Mouse (Mus musculus): Measurements from ENCODE around the gene Ankdd1b. TPM values are rescaled to one million over a fixed set of nuclear protein-coding genes. Genes with fewer than 3 reads are reported as not detected.
A peak's percentile ranks its signal among the peaks of the same experiment; 100 is the strongest.

The Ankdd1b gene
- polyA plus RNA-seq, 1 experiment from 2014 or later = 1.1 TPM

DNA sequence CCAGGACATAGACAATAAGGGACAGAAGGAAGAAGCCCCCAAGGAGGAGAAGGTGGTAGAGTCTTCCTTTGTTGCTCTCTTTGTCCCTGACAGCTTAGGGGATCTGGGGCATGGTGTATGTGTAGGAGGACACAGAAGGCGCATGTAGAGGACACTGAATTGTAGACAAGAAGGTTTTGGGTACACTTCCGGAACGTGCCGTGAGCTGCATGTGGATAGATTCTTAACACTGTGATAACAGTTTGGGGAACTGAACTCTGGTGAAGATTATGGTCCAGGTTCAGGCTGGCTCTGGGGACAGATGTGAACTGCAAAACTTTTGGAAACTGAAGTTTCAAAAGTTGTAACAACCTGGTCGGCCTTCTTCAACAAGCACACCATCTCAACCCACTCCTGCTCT lies 13.4 kb downstream of the Ankdd1b start:
- Histone ChIP-seq H3K9ac (ENCODE audit: low read length) (no peak overlapping the region), H3K4me2 (ENCODE audit: low read length) (no peak overlapping the region), H3K27me3 (ENCODE audit: control insufficient read depth, insufficient read depth, low read length) (no peaks in the 10 kb centered on the region), H3K27ac (replicated peaks in 1 of 2; ENCODE audit: control insufficient read depth in 1 of 2, insufficient read depth in 1 of 2, low read depth in 2 of 2, low read length in 2 of 2) (no peak overlapping the region), H3K4me3 (ENCODE audit: control insufficient read depth in 1 of 2, insufficient read depth in 1 of 2, low read depth in 1 of 2, low read length in 2 of 2) (no peak overlapping the region), H3K36me3 (ENCODE audit: control insufficient read depth, insufficient read depth, low read length) (no peaks in the 10 kb centered on the region), H3K9me3 (ENCODE audit: control insufficient read depth, low read length) (no peaks in the 10 kb centered on the region), H3K4me1 (ENCODE audit: control insufficient read depth in 2 of 2, insufficient read depth in 2 of 2, low read length in 2 of 2) (peaks cover 0 to 3% of the 10 kb centered on the region in 2 experiments; a peak in 1 of 4 replicates)
- 80% methylated on average over 5 of the region's 5 CpGs for WGBS
- no peak for ATAC-seq (ENCODE audit: insufficient number of reproducible peaks, insufficient read depth, low FRiP score, low read depth)

DNA sequence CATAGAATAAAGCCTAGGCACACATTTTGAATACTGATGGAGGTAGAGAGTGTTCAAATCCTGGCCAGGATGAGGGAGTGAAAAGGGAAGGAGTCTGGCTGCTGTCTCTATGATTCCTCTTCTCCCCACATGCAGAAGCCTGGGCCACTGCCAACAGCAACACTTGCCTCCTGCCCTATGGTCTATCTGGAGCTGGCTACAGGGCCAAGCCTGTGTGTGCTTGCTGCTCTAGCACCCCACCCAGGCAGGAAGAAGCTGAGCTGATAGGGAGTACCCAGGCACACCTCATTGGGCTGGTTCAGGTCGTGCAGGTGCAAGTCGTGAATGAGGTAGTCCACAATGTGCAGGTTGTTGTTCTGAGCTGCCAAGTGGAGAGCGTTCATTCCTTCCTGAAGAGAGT lies 16.7 kb downstream of the Ankdd1b start:
- Histone ChIP-seq H3K27ac (replicated peaks in 1 of 2; ENCODE audit: control insufficient read depth in 1 of 2, insufficient read depth in 1 of 2, low read depth in 2 of 2, low read length in 2 of 2) (no peak overlapping the region), H3K4me2 (ENCODE audit: low read length) (no peak overlapping the region), H3K4me1 (ENCODE audit: control insufficient read depth in 2 of 2, insufficient read depth in 2 of 2, low read length in 2 of 2) (peaks cover 0 to 3% of the 10 kb centered on the region in 2 experiments; a peak in 1 of 4 replicates), H3K27me3 (ENCODE audit: control insufficient read depth, insufficient read depth, low read length) (no peaks in the 10 kb centered on the region), H3K4me3 (ENCODE audit: control insufficient read depth in 1 of 2, insufficient read depth in 1 of 2, low read depth in 1 of 2, low read length in 2 of 2) (no peak overlapping the region), H3K9ac (ENCODE audit: low read length) (no peak overlapping the region), H3K36me3 (ENCODE audit: control insufficient read depth, insufficient read depth, low read length) (no peaks in the 10 kb centered on the region), H3K9me3 (ENCODE audit: control insufficient read depth, low read length) (no peaks in the 10 kb centered on the region)
- WGBS = 63% methylated on average over 3 of the region's 3 CpGs
- peak; percentile 13; the same call in 1 of the 2 replicates for ATAC-seq (ENCODE audit: insufficient number of reproducible peaks, insufficient read depth, low FRiP score, low read depth)

- H3K9ac ChIP-seq (ENCODE audit: low read length) = no peak overlapping the region
- H3K36me3 ChIP-seq (ENCODE audit: control insufficient read depth, insufficient read depth, low read length) = no peaks in the 10 kb centered on the region
- H3K27me3 ChIP-seq (ENCODE audit: control insufficient read depth, insufficient read depth, low read length) = no peaks in the 10 kb centered on the region
- no peak overlapping the region for H3K4me2 ChIP-seq (ENCODE audit: low read length)
- H3K4me3 ChIP-seq (ENCODE audit: control insufficient read depth in 1 of 2, insufficient read depth in 1 of 2, low read depth in 1 of 2, low read length in 2 of 2) = no peak overlapping the region
- no peak overlapping the region for H3K27ac ChIP-seq (replicated peaks in 1 of 2; ENCODE audit: control insufficient read depth in 1 of 2, insufficient read depth in 1 of 2, low read depth in 2 of 2, low read length in 2 of 2)
- H3K9me3 ChIP-seq (ENCODE audit: control insufficient read depth, low read length) = no peaks in the 10 kb centered on the region
- ATAC-seq (ENCODE audit: insufficient number of reproducible peaks, insufficient read depth, low FRiP score, low read depth) = no peak
- 89% methylated on average over 3 of the region's 3 CpGs for WGBS
- peaks cover 0 to 3% of the 10 kb centered on the region in 2 experiments; a peak in 1 of 4 replicates for H3K4me1 ChIP-seq (ENCODE audit: control insufficient read depth in 2 of 2, insufficient read depth in 2 of 2, low read length in 2 of 2)
These were observed 18.4 kb downstream of the Ankdd1b start for GRCm38 (mm10) chr13:96452621-96453020.

DNA sequence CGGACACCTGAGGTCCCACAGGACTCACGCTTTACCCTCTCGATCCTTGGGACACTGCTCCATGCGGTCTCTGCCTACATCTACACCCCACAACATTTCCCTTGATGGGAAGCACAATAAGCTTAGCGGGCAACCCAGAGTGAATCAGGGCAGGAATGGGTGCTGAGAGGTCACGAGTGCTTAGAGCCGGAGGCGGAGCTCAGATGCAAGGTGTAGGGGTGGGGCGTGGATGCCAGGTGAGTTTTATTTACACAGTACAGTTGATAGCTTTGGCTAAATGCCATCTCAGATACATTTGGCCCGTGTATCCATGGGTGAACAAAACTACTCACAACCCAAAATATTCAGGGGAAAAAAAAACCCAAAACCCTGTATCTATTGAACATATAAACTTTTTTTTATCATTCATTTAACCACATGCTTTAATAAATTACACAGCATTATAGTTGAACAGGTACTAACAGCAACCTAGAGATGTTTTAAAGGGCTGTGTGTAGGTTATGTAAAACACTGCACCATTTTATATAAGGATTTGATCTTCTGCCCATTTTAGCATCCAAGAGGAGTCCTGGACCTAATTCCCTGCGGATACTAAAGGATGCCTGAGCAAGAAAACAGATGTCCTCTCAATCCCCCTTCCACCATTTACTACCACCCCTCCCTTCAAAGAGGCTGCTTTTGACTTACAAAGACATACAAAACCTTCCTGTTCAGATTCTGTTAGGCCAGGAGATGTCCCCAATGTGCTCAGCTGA lies 19.4 kb downstream of the Ankdd1b start:
- Histone ChIP-seq H3K36me3 (ENCODE audit: control insufficient read depth, insufficient read depth, low read length) (no peaks in the 10 kb centered on the region), H3K9ac (ENCODE audit: low read length) (no peak overlapping the region), H3K27me3 (ENCODE audit: control insufficient read depth, insufficient read depth, low read length) (no peaks in the 10 kb centered on the region), H3K4me1 (ENCODE audit: control insufficient read depth in 2 of 2, insufficient read depth in 2 of 2, low read length in 2 of 2) (peaks cover 0 to 3% of the 10 kb centered on the region in 2 experiments; a peak in 1 of 4 replicates), H3K4me2 (ENCODE audit: low read length) (no peak overlapping the region), H3K9me3 (ENCODE audit: control insufficient read depth, low read length) (no peaks in the 10 kb centered on the region), H3K27ac (replicated peaks in 1 of 2; ENCODE audit: control insufficient read depth in 1 of 2, insufficient read depth in 1 of 2, low read depth in 2 of 2, low read length in 2 of 2) (no peak overlapping the region; a peak in 1 of 4 replicates), H3K4me3 (ENCODE audit: control insufficient read depth in 1 of 2, insufficient read depth in 1 of 2, low read depth in 1 of 2, low read length in 2 of 2) (no peak overlapping the region)
- ATAC-seq (ENCODE audit: insufficient number of reproducible peaks, insufficient read depth, low FRiP score, low read depth) = no peak
- 87% methylated on average over 11 of the region's 11 CpGs for WGBS

DNA sequence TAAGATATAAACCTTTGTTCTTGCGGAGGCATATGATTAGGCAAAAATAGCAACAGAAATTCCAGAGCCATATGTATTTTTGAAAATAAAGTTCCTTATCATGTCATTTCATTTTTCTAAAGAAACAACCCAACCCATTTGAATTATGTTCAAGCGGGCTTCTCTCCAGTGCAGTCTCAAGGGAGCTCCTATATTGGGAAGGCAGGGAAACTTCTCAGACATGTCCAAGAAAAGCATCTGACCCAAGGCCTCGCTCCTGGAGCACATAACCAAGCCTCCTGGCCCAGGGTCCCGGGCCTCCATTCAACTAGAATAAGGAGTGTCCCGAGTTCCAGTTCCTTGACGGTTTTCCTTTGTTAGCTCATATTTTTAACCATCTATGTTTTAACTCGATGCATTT lies 20.1 kb downstream of the Ankdd1b start:
- no peaks in the 10 kb centered on the region for H3K27me3 ChIP-seq (ENCODE audit: control insufficient read depth, insufficient read depth, low read length)
- H3K9me3 ChIP-seq (ENCODE audit: control insufficient read depth, low read length) = no peaks in the 10 kb centered on the region
- 75% methylated on average over 7 of the region's 7 CpGs for WGBS
- no peak for ATAC-seq (ENCODE audit: insufficient number of reproducible peaks, insufficient read depth, low FRiP score, low read depth)
- no peaks in the 10 kb centered on the region for H3K36me3 ChIP-seq (ENCODE audit: control insufficient read depth, insufficient read depth, low read length)
- H3K4me1 ChIP-seq (ENCODE audit: control insufficient read depth in 2 of 2, insufficient read depth in 2 of 2, low read length in 2 of 2) = peaks cover 0 to 3% of the 10 kb centered on the region in 2 experiments; a peak in 1 of 4 replicates
- H3K4me2 ChIP-seq (ENCODE audit: low read length) = no peak overlapping the region
- H3K4me3 ChIP-seq (ENCODE audit: control insufficient read depth in 1 of 2, insufficient read depth in 1 of 2, low read depth in 1 of 2, low read length in 2 of 2) = no peak overlapping the region
- no peak overlapping the region for H3K27ac ChIP-seq (replicated peaks in 1 of 2; ENCODE audit: control insufficient read depth in 1 of 2, insufficient read depth in 1 of 2, low read depth in 2 of 2, low read length in 2 of 2)
- H3K9ac ChIP-seq (ENCODE audit: low read length) = no peak overlapping the region

DNA sequence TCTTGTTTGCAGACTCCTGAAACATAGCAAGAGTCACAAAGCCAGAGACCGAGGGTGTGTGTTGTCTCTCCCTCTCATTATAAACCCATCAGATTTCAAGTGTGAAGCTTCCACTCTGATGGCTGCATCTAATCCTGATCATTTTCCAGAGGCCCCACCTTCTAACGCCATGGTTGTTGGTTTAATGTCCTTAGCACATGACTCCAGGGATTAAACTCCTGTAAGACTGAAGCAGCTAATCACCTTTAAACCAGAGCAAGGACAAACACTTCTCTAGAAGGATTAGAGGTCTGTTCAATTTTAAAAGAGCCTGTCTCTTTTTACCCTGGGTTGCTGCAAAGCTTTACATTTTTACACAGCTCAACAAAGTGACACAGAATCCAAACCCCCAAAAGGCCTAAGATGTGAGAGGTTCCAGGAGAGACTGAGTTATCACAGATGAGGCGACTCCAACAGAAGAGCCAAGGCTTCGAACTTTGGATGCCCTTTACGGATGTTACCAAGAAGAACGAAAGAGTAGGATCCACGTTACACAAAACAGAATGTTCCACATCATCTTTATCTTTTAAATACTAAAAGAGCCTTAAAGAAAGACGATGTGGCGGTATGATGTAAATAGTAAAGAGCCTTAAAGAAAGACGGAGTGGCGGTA lies 20.7 kb downstream of the Ankdd1b start:
- Histone ChIP-seq H3K27ac (replicated peaks in 1 of 2; ENCODE audit: control insufficient read depth in 1 of 2, insufficient read depth in 1 of 2, low read depth in 2 of 2, low read length in 2 of 2) (no peak overlapping the region; a peak in 1 of 4 replicates), H3K4me1 (ENCODE audit: control insufficient read depth in 2 of 2, insufficient read depth in 2 of 2, low read length in 2 of 2) (peaks cover 0 to 3% of the 10 kb centered on the region in 2 experiments; a peak in 1 of 4 replicates), H3K36me3 (ENCODE audit: control insufficient read depth, insufficient read depth, low read length) (no peaks in the 10 kb centered on the region), H3K4me2 (ENCODE audit: low read length) (no peak overlapping the region), H3K4me3 (ENCODE audit: control insufficient read depth in 1 of 2, insufficient read depth in 1 of 2, low read depth in 1 of 2, low read length in 2 of 2) (no peak overlapping the region), H3K9me3 (ENCODE audit: control insufficient read depth, low read length) (no peaks in the 10 kb centered on the region), H3K27me3 (ENCODE audit: control insufficient read depth, insufficient read depth, low read length) (no peaks in the 10 kb centered on the region), H3K9ac (ENCODE audit: low read length) (no peak overlapping the region)
- ATAC-seq (ENCODE audit: insufficient number of reproducible peaks, insufficient read depth, low FRiP score, low read depth) = no peak
- 74% methylated on average over 11 of the region's 11 CpGs for WGBS

DNA sequence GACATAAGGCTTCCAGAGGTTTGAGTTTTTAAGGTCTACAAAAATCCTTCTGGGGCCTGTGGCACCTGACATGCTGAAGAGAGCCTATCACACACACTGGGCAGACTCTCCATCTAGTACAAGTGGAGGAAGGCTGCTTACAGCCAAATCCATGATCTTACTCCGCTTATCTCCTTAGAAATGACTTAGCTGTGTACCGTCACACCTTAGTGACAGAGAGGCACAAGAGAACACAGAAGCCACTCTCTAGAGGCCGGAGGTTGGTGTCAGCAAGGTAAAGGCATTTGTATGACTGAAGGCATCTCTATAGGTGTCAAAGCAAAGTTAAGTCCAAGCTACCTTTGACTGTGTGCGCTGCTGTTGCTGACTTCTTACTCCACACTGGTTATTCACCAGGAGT lies 30.6 kb downstream of the Ankdd1b start:
- WGBS = 73% methylated on average over 4 of the region's 4 CpGs
- no peak overlapping the region for H3K4me2 ChIP-seq (ENCODE audit: low read length)
- ATAC-seq (ENCODE audit: insufficient number of reproducible peaks, insufficient read depth, low FRiP score, low read depth) = no peak

More for the DNA sequence above, 30.6 kb downstream of the Ankdd1b start:
- no peaks in the 10 kb centered on the region for H3K27me3 ChIP-seq (ENCODE audit: control insufficient read depth, insufficient read depth, low read length)
- no peaks in the 10 kb centered on the region for H3K9me3 ChIP-seq (ENCODE audit: control insufficient read depth, low read length)
- no peaks in the 10 kb centered on the region for H3K36me3 ChIP-seq (ENCODE audit: control insufficient read depth, insufficient read depth, low read length)
- H3K4me3 ChIP-seq (ENCODE audit: control insufficient read depth in 1 of 2, insufficient read depth in 1 of 2, low read depth in 1 of 2, low read length in 2 of 2) = no peak overlapping the region
- H3K27ac ChIP-seq (replicated peaks in 1 of 2; ENCODE audit: control insufficient read depth in 1 of 2, insufficient read depth in 1 of 2, low read depth in 2 of 2, low read length in 2 of 2) = no peak overlapping the region
- H3K9ac ChIP-seq (ENCODE audit: low read length) = no peak overlapping the region
- peaks cover 8 to 16% of the 10 kb centered on the region in 2 experiments for H3K4me1 ChIP-seq (ENCODE audit: control insufficient read depth in 2 of 2, insufficient read depth in 2 of 2, low read length in 2 of 2)

Measured in heart, embryonic 14.5 days (tissue).